Mouse (Mus musculus) lung, postnatal 14 days (tissue): ENCODE results near the gene Ccdc146.
"Not testable (repeated sequence)": the region's sequence is repeated elsewhere in the genome, so short reads cannot be mapped to it uniquely, and the experiment has no call there.

Experiments
- DNase-seq: peaks from one replicate; pipeline ENCODE4 v3.0.0; 2021

The Ccdc146 gene

GRCm38 (mm10) chr5:21384976-21385375, 39.5 kb downstream of the Ccdc146 start:
- no peak for DNase-seq

DNA sequence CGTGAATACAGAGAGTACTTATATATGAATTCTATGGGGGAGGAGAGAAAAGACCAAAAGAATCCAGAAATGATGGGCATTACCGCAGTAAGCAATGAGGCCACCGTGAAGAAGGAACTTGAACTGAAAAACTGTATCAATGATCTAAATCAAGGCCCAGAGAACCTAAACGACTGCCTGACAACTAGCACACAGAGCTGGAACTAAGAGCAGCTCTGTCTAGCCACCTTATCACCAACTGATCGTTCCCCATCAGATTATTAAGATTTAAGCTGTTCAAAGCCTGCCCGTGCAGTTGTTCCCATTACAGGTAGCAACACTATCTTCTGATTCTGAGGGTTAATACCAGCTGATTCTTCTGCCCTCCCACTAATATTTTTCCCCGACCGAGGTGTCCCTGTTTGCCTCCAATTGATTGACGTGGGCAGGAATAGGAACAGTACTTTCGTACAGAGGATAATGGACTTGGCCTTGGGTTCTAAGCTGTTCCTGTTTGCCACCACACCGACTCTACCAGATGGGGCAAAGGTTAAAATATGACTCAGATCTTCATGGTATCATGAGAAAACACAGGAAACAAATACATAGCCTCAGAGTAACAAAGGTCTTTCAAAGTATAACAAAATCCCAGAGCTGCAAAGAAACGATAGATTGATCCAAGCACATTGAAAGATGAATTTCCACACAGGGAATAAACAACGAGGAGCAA, 40.1 kb downstream of the Ccdc146 start:
- DNase-seq: no peak

DNA sequence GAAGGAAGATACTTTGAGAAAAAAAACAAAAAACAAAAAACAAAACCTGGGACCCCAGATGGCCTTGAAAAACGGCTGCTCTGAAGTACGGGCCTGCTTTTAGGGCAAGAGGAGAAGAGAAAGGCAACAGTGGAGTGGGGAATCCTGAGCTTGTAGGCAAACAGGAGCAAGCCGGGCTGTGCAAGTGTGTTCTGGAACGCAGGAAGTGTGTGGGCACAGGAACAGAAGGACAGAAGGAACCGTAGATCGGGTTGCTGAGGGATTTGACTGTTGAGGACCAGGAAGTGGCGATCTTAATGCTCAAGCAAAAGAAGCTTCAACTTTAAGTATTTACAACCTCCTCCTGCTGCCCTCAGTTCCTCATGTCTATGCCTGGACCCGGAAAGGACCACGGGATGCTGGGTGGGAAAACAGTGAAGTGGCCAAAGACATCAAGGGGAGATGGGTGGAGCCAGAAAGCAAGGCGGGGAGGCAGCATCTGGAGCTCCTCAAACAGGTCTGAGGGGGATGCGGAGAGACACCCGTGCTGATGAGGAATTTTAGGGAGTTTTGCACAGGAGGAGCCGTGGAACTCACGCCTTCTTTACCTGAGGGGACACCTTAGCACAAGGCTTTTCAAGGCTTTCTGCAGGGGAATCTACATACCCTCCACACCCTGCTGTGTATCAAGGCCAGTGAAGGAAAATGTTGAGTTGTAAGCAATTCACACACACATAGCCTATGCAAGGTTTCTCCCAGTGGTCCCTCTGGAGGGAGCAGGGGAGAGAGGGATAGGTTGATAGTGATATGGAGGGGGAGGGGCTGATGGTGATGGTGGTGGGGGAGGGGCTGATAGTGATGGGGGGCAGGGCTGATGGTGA, 40.9 kb downstream of the Ccdc146 start:
- no peak for DNase-seq

DNA sequence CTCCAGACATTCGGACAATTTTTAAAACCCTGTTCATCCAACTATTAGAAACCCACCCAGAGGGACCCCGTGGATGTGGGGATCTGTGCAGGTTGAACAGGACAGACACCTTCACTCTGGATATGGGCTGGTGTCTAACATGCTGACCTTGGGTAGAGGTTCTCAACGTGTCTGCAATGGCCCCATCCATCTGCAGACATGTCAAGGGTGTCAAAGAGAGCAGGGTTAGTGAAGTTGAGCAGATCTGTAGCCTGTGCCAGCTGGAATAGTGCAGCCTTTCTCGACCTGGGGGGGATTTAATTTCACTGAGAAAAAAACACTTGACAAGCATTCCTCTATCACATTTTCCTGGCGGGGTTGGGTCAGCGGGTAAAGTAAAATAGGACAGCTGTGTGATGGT, 41.8 kb downstream of the Ccdc146 start:
- no peak for DNase-seq

GRCm38 (mm10) chr5:21381986-21382385, 42.5 kb downstream of the Ccdc146 start:
- DNase-seq: no peak

DNA sequence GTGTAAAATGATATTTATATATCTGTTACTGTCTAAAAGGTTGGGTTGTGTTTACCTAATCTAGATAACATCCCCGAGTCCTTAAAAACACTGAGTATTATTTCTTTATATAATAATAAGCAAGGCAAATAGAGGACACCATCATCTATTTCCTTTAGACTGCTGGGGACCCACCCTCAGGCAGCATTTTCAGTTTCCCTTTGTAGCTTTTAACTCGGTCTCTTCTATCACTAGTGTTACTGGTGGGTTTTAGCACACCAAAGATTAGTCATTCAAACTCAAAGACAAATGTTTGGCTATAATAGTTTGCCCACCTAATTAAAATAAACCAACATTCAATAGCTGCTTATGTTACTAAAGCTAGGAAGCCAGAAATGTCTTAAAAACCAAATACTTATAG, 46.1 kb downstream of the Ccdc146 start:
- no peak for DNase-seq

DNA sequence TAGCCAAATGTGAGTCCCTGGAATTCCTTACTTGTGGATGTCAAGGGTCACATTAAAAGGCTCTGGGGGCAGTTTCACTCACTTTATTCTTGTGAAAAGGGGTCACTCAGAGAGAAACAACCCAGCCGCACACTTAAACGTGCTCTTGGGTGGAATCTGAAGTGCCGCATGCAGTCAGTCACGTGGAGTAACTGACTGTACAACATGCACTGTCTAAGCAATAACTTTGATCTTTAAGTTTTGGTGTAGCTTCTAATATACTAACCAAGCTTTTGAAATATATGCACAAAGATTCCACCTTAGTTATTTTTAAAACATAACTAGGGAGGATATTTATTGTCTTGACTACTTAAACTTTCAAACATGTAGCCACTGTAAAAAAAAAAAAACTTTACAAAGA, 47.5 kb downstream of the Ccdc146 start:
- DNase-seq: no peak

- no peak for DNase-seq
These were observed 51.3 kb downstream of the Ccdc146 start for GRCm38 (mm10) chr5:21373180-21373518.

DNA sequence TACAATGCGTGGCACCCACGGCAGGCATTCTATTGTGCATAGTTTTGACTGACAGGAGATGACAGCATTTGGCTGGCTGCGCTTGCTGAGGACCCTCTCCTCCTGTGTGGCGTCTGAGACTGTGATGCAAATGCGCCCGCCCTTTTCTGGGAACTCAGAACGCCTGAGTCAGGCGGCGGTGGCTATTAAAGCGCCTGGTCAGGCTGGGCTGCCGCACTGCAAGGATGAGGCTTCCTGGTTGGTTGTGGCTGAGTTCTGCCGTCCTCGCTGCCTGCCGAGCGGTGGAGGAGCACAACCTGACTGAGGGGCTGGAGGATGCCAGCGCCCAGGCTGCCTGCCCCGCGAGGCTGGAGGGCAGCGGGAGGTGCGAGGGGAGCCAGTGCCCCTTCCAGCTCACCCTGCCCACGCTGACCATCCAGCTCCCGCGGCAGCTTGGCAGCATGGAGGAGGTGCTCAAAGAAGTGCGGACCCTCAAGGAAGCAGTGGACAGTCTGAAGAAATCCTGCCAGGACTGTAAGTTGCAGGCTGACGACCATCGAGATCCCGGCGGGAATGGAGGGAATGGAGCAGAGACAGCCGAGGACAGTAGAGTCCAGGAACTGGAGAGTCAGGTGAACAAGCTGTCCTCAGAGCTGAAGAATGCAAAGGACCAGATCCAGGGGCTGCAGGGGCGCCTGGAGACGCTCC, 51.8 kb downstream of the Ccdc146 start, which contains the start of gene Fgl2:
Gene Fgl2, plus strand, starts transcription at position 150 of the 687 bp plus-strand sequence.
- peak; percentile 57 for DNase-seq

DNA sequence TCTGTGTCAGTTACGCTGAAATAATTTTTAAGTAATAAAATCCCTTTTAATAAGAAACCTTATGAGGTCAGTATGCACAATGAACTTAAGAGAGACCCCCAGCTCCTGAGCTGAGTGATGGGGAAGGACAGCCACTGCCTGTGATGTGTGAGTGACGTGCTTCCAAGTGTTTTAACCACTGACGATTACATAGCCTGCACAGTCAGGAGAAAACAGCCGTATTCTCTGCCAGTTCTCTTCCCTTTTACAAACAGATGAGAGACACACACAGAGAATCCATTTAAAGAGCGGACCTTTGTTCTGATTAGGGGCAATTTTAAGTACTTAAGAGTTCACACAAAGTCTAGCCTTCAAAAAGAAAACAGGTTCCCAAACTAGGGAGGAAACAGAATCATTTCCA, 52.6 kb downstream of the Ccdc146 start:
- no peak for DNase-seq

GRCm38 (mm10) chr5:21370218-21370947, 54.1 kb downstream of the Ccdc146 start:
- no peak for DNase-seq

- no peak for DNase-seq
These were observed 57.0 kb downstream of the Ccdc146 start for GRCm38 (mm10) chr5:21367514-21367913.

DNA sequence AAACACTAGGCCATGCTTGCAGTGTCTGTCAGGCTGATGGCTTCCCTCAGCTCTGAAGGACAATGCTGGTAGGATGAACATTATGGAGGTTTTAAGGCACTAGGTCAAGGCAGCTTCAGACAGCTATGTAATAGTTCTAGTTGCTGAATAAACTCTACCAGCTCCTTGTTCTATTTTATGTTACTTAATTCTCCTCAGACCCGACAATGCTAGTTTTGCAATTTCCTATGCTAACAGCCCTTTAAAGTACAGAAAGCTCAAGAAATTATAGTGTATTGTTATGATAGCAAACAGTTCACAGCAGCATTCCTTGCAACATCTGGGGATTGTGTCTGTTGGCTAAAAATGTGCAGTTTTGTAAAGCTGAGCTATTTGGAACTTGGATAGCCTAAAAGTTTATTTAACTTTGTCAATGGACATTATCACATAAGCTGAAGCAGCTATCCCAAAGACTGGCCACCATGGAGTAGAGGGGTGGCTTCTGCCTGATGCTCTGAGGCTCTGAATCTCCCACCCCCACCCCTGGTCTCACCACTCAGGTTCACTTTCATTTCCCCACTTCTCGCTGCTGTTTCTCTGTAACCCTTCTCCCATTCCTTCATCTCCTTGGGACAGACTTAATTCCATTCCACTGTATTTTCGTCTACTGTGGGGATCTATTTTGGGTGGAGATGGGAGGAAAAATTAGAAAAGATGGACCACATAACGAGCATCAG, 58.0 kb downstream of the Ccdc146 start:
- DNase-seq: no peak

GRCm38 (mm10) chr5:21363343-21363742, 61.1 kb downstream of the Ccdc146 start:
- DNase-seq: no peak

- DNase-seq: no peak
These were observed 65.8 kb downstream of the Ccdc146 start for GRCm38 (mm10) chr5:21358648-21359047.

DNA sequence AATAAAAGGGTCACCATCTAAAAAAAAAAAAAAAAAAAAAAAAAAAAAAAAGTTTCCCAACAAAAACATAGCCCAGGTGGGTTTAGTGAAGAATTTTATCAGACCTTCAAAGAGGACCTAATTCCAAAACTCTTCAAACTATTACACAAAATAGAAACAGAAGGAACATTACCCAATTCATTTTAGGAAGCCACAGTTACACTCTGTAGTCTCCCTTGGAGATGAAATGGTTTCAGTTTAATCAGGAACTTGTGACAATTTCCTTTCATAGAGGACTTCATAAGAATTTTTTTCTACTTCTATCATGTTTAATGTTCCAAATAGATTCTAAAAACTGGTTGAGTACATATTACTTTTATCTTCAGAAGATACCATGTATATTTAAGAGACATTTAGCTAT, 72.8 kb downstream of the Ccdc146 start:
- no peak for DNase-seq

- DNase-seq: no peak
These were observed 76.1 kb downstream of the Ccdc146 start for GRCm38 (mm10) chr5:21348366-21348765.

DNA sequence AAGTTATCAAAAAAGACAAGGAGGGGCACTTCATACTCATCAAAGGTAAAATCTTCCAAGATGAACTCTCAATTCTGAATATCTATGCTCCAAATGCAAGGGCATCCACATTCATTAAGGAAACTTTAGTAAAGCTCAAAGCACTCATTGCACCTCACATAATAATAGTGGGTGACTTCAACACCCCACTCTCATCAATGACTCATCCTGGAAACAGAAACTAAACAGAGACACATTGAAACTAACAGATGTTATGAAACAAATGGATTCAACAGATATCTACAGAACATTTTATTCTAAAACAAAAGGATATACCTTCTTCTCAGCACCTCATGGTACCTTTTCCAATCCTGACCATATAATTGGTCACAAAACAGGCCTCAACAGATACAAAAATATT, 82.2 kb downstream of the Ccdc146 start:
- not testable (repeated sequence) for DNase-seq

- DNase-seq: no peak
These were observed 92.4 kb downstream of the Ccdc146 start for GRCm38 (mm10) chr5:21332119-21332518.

DNA sequence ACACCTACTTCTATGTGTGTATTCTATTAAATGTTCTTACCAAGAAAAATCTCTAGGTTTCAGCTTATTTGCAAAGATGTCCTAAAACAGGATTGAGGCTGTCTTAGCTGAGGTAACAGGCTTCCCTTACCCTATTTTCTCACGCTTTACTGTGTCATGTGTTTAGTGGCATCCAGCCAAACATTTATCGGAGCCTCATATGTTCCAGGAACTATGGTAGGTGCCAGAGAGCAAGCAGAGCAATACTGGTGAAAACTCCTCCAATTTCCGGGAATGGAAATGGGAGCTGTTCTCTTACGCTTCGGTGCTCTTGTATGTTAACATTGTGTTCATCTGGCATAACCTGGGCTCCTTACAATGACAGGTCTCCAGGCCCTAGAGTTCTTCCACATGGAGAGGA, 92.8 kb downstream of the Ccdc146 start:
- no peak for DNase-seq

- no peak for DNase-seq
These were observed 94.5 kb downstream of the Ccdc146 start for GRCm38 (mm10) chr5:21329672-21330665.
